Mouse (Mus musculus): ENCODE data around the gene Ank.

- TF ChIP-seq ZC3H11A (IDR thresholded peaks at IDR 0.05; ENCODE audit: borderline replicate concordance, low read depth, low read length) (no peak), ZNF384 (IDR thresholded peaks at IDR 0.05; ENCODE audit: low read depth, low read length) (no peak), HCFC1 (IDR thresholded peaks at IDR 0.05; ENCODE audit: borderline replicate concordance, insufficient read depth, low read length) (no peak), CHD2 (IDR thresholded peaks at IDR 0.05; ENCODE audit: low read depth, low read length) (no peak)
These were observed 25.1 kb downstream of the Ank start for GRCm38 (mm10) chr15:27491425-27492070.

Data from ES-E14 (cell line).